In genomic region chr11:83066640-83067531, GRCm38 (mm10) we compare ENCODE assay signal across 10 mouse cellular contexts. TPM values are rescaled to one million over a fixed set of nuclear protein-coding genes. Genes with fewer than 3 reads are reported as not detected.
DNase-seq lines count a peak whose midpoint lies in the region; ATAC-seq and TF ChIP-seq lines count a peak whose summit lies in the region.
"Had no signal": no experiment of that assay in that cellular context is flagged by ENCODE, and none has a peak within 500 bp of the region (broad histone marks: within the 10 kb centered on the region; RNA-seq: fewer than 3 reads in every experiment).

No protein-coding gene starts in this region.

- peaks cover 30 to 36% of the 10 kb centered on the region in 2 experiments for H3K36me3 ChIP-seq in CH12.LX (replicated peaks in 1 of 2; ENCODE audit: control insufficient read depth in 1 of 2, insufficient read depth in 1 of 2, low read length in 1 of 2)
- no peaks in the 10 kb centered on the region for H3K36me3 ChIP-seq in liver, embryonic 11.5 days (ENCODE audit: control insufficient read depth, insufficient read depth, low read length)
- H3K36me3 ChIP-seq: hindbrain, embryonic 15.5 days; neural tube, embryonic 12.5 days had no signal

- 39% methylated on average over 11 of the region's 11 CpGs for WGBS in liver, embryonic 11.5 days

- H3K9ac ChIP-seq in CH12.LX (ENCODE audit: insufficient read depth, low read depth) = peak overlapping the region; percentile 98
- no peak overlapping the region for H3K9ac ChIP-seq in liver, embryonic 11.5 days (ENCODE audit: low read depth, low read length)
- H3K9ac ChIP-seq: hindbrain, embryonic 15.5 days; neural tube, embryonic 12.5 days had no signal

- intact Hi-C loops in heart, postnatal 25 days (cut with DNase I) = no loop called here

- TF ChIP-seq CTCF in CH12.LX (conservative IDR thresholded peaks at IDR 0.05 in 1 of 2, IDR thresholded peaks at IDR 0.05 in 1 of 2; ENCODE audit: low read depth in 2 of 2, low read length in 2 of 2) = no peak

- peaks cover 62% of the 10 kb centered on the region for H3K79me2 ChIP-seq in CH12.LX (replicated peaks; ENCODE audit: control insufficient read depth, extremely low read depth, insufficient read depth, poor library complexity, severe bottlenecking)

- peak overlapping the region; percentile 59 to 98 (median 72) for H3K4me3 ChIP-seq in CH12.LX (replicated peaks in 1 of 3; ENCODE audit: low read depth in 2 of 3, low read length in 2 of 3, poor library complexity in 1 of 3)
- no peak overlapping the region for H3K4me3 ChIP-seq in liver, embryonic 11.5 days (ENCODE audit: low read depth, low read length)
- H3K4me3 ChIP-seq: hindbrain, embryonic 15.5 days; neural tube, embryonic 12.5 days had no signal

- no peaks in the 10 kb centered on the region for H3K27me3 ChIP-seq in CH12.LX (replicated peaks)
- H3K27me3 ChIP-seq in liver, embryonic 11.5 days (replicated peaks; ENCODE audit: control insufficient read depth, insufficient read depth, low read length) = no peaks in the 10 kb centered on the region
- H3K27me3 ChIP-seq: hindbrain, embryonic 15.5 days; neural tube, embryonic 12.5 days had no signal

- H3K9me3 ChIP-seq in CH12.LX (replicated peaks; ENCODE audit: low read length) = peaks cover 16% of the 10 kb centered on the region
- H3K9me3 ChIP-seq in liver, embryonic 11.5 days (ENCODE audit: control insufficient read depth, low read length) = no peaks in the 10 kb centered on the region
- H3K9me3 ChIP-seq: hindbrain, embryonic 15.5 days; neural tube, embryonic 12.5 days had no signal

- H3K27ac ChIP-seq in CH12.LX (ENCODE audit: insufficient read depth, low read depth) = peak overlapping the region; percentile 89
- H3K27ac ChIP-seq in liver, embryonic 11.5 days (ENCODE audit: low read depth, low read length) = no peak overlapping the region
- H3K27ac ChIP-seq: hindbrain, embryonic 15.5 days; neural tube, embryonic 12.5 days had no signal

- H3K4me2 ChIP-seq in CH12.LX (ENCODE audit: insufficient read depth, low read depth, poor library complexity, severe bottlenecking) = peak overlapping the region; percentile 95
- H3K4me2 ChIP-seq in liver, embryonic 11.5 days = no peak overlapping the region
- H3K4me2 ChIP-seq: hindbrain, embryonic 15.5 days; neural tube, embryonic 12.5 days had no signal

- peak; percentile 97 for TF ChIP-seq EP300 in CH12.LX (IDR thresholded peaks at IDR 0.05; ENCODE audit: low read length)

- peak; percentile 61 for ATAC-seq in granulocyte monocyte progenitor cell, adult 5-6 weeks (replicated peaks; ENCODE audit: poor library complexity, severe bottlenecking)
- no peak for ATAC-seq in liver, embryonic 11.5 days (replicated peaks; ENCODE audit: low FRiP score)

- TF ChIP-seq RAD21 in CH12.LX (IDR thresholded peaks at IDR 0.05; ENCODE audit: low read depth, low read length) = peak; percentile 16

- peak; percentile 90 for TF ChIP-seq POLR2A in CH12.LX (IDR thresholded peaks at IDR 0.05; ENCODE audit: low read depth, low read length)

- in situ Hi-C loops in CH12.LX (cut with MboI; ENCODE audit: low pct_ligation_motif_present, low pct_unique_long_range_greater_than_20kb, low sequenced_read_pairs) = no loop called here

- H3K4me1 ChIP-seq in CH12.LX (ENCODE audit: control insufficient read depth in 1 of 2, insufficient read depth in 2 of 2) = peaks cover 12 to 51% of the 10 kb centered on the region in 2 experiments
- H3K4me1 ChIP-seq in liver, embryonic 11.5 days (replicated peaks; ENCODE audit: control insufficient read depth, insufficient read depth, low read length) = no peaks in the 10 kb centered on the region
- H3K4me1 ChIP-seq: hindbrain, embryonic 15.5 days; neural tube, embryonic 12.5 days had no signal

- dilution Hi-C loops in CH12.LX (cut with MboI; ENCODE audit: extremely low pct_ligation_motif_present, extremely low pct_unique_long_range_greater_than_20kb, low sequenced_read_pairs) = no loop called here

- DNase-seq in heart, adult 11 months = peak; percentile 97
- no peak for DNase-seq in heart, postnatal 25 days (ENCODE audit: low spot score)
- DNase-seq in CH12.LX (ENCODE audit: extremely low read depth) = peak; percentile 88
- DNase-seq in liver, embryonic 11.5 days (ENCODE audit: low spot score) = peak; percentile 24
- peak; percentile 56 for DNase-seq in thymus, postnatal 14 days
- no peak for DNase-seq in layer of hippocampus, adult 9-10 months (ENCODE audit: low spot score)
- no peak for DNase-seq in right cerebral cortex, postnatal 4 days

TF ChIP-seq in CH12.LX, 34 proteins besides CTCF, POLR2A, EP300 and RAD21 (continues in another document):
- peak; percentile 84 for TF ChIP-seq MAFK (IDR thresholded peaks at IDR 0.05; ENCODE audit: insufficient replicate concordance, low read length)
- peak; percentile 69 for TF ChIP-seq ELF1 (IDR thresholded peaks at IDR 0.05; ENCODE audit: low read depth, low read length)
- TF ChIP-seq HCFC1 (IDR thresholded peaks at IDR 0.05; ENCODE audit: low read depth, low read length) = peak; percentile 62
- TF ChIP-seq RCOR1 (conservative IDR thresholded peaks at IDR 0.05; ENCODE audit: low read depth, low read length) = peak; percentile 94; the same call in 1 of the 2 replicates
- peak; percentile 94 for TF ChIP-seq MXI1 (IDR thresholded peaks at IDR 0.05; ENCODE audit: low read depth, low read length)
- TF ChIP-seq SIN3A (IDR thresholded peaks at IDR 0.05; ENCODE audit: low read length) = peak; percentile 99
- TF ChIP-seq BHLHE40 (IDR thresholded peaks at IDR 0.05; ENCODE audit: low read depth, low read length) = peak; percentile 89
- peak; percentile 3; the same call in 1 of the 2 replicates for TF ChIP-seq ZC3H11A (IDR thresholded peaks at IDR 0.05; ENCODE audit: low read depth, low read length)
- no peak for TF ChIP-seq GABPA (IDR thresholded peaks at IDR 0.05; ENCODE audit: insufficient replicate concordance, low read depth, low read length)
- peak; percentile 97 for TF ChIP-seq POLR2AphosphoS2 (IDR thresholded peaks at IDR 0.05; ENCODE audit: low read depth, low read length)
- peak; percentile 97 for TF ChIP-seq ZNF384 (IDR thresholded peaks at IDR 0.05; ENCODE audit: low read depth, low read length)
- peak; percentile 39 for TF ChIP-seq SMC3 (IDR thresholded peaks at IDR 0.05; ENCODE audit: low read depth, low read length)
- 0 out of 2 replicates have a peak, but pooled peaks have one; percentile 67 for TF ChIP-seq KAT2A (IDR thresholded peaks at IDR 0.05; ENCODE audit: insufficient replicate concordance, low read length)
- TF ChIP-seq NELFE (IDR thresholded peaks at IDR 0.05; ENCODE audit: low read depth, low read length) = peak; percentile 93
- peak; percentile 83 for TF ChIP-seq MAX (IDR thresholded peaks at IDR 0.05; ENCODE audit: low read length)
- peak; percentile 76 for TF ChIP-seq MYC (IDR thresholded peaks at IDR 0.05; ENCODE audit: low read depth, low read length)
- TF ChIP-seq PAX5 (IDR thresholded peaks at IDR 0.05; ENCODE audit: low read length) = no peak
- TF ChIP-seq E2F4 (IDR thresholded peaks at IDR 0.05; ENCODE audit: insufficient replicate concordance, low read depth, low read length) = peak; percentile 89; the same call in 1 of the 2 replicates
- TF ChIP-seq CHD1 (IDR thresholded peaks at IDR 0.05; ENCODE audit: low read depth, low read length) = peak; percentile 91
- peak; percentile 95 for TF ChIP-seq MAZ (IDR thresholded peaks at IDR 0.05; ENCODE audit: low read depth, low read length)
- TF ChIP-seq ZKSCAN1 (IDR thresholded peaks at IDR 0.05; ENCODE audit: borderline replicate concordance, low read depth, low read length) = no peak; the same call in 1 of the 2 replicates
- TF ChIP-seq USF2 (conservative IDR thresholded peaks at IDR 0.05; ENCODE audit: low read depth, low read length) = peak; percentile 55
- 0 out of 2 replicates have a peak, but pooled peaks have one; percentile 22 for TF ChIP-seq NRF1 (IDR thresholded peaks at IDR 0.05; ENCODE audit: low read depth, low read length)
- TF ChIP-seq CHD2 (IDR thresholded peaks at IDR 0.05; ENCODE audit: low read length) = peak; percentile 86
- TF ChIP-seq IRF4 (IDR thresholded peaks at IDR 0.05; ENCODE audit: low read depth, low read length) = peak; percentile 99
- TF ChIP-seq JUN (IDR thresholded peaks at IDR 0.05; ENCODE audit: insufficient read depth, low read depth, low read length) = 0 out of 2 replicates have a peak, but pooled peaks have one; percentile 41
- peak; percentile 93 for TF ChIP-seq TBP (conservative IDR thresholded peaks at IDR 0.05; ENCODE audit: low read depth, low read length)
- peak; percentile 90 for TF ChIP-seq MEF2A (IDR thresholded peaks at IDR 0.05; ENCODE audit: borderline replicate concordance, low read depth, low read length)
- TF ChIP-seq UBTF (IDR thresholded peaks at IDR 0.05; ENCODE audit: low read depth, low read length) = peak; percentile 37; the same call in 1 of the 2 replicates

RNA-seq across cellular contexts. Expression of gene Slfn2, which starts 2.0 kb away (rescaled TPM):
- total RNA-seq in heart, postnatal 25 days (2021) = 1 to 10 TPM; 3.2 to 3.8 TPM
- total RNA-seq in CH12.LX (2012; rRNA removed) (209 and 215 TPM in 2 replicates), CH12.LX (2014; rRNA removed) (211 and 241 TPM in 2 replicates)
- 112 TPM in 2 replicates for polyA plus RNA-seq in CH12.LX (2012; ENCODE audit: insufficient read length, low read depth)
- 8.3 and 11.4 TPM in 2 replicates for total RNA-seq in granulocyte monocyte progenitor cell, adult 5-6 weeks (2014; fragmentation: Nextera tagmentation)
- 30.2 and 43.3 TPM in 2 replicates for total RNA-seq in granulocyte monocyte progenitor cell, adult 5-6 weeks (2017)
- polyA plus RNA-seq in liver, embryonic 11.5 days (2014; fragmentation: Nextera tagmentation; extraction: Ambion mirVana) = 4.3 and 4.5 TPM in 2 replicates

RNA-seq across cellular contexts. Expression of gene Slfn8, which starts 46.3 kb away (rescaled TPM):
- total RNA-seq in heart, postnatal 25 days (2021) = under 1 TPM; 0.55 to 0.89 TPM
- 6.3 and 7.7 TPM in 2 replicates for total RNA-seq in CH12.LX (2012; rRNA removed)
- 3.3 and 3.4 TPM in 2 replicates for total RNA-seq in CH12.LX (2014; rRNA removed)
- polyA plus RNA-seq in CH12.LX (2012; ENCODE audit: insufficient read length, low read depth) = 3.5 and 4.1 TPM in 2 replicates
- 8.5 and 8.9 TPM in 2 replicates for total RNA-seq in granulocyte monocyte progenitor cell, adult 5-6 weeks (2014; fragmentation: Nextera tagmentation)
- total RNA-seq in granulocyte monocyte progenitor cell, adult 5-6 weeks (2017) = 7.6 and 10.2 TPM in 2 replicates
- polyA plus RNA-seq in liver, embryonic 11.5 days (2014; fragmentation: Nextera tagmentation; extraction: Ambion mirVana) = 0.18 and 0.27 TPM in 2 replicates
- polyA plus RNA-seq: neural tube, embryonic 12.5 days had no signal

RNA-seq across cellular contexts. Expression of gene Slfn1, which starts 49.8 kb away (rescaled TPM):
- total RNA-seq in heart, postnatal 25 days (2021) = under 1 TPM; 0.13 to 0.28 TPM
- not detected in 2 replicates for total RNA-seq in CH12.LX (2012; rRNA removed)
- total RNA-seq in CH12.LX (2014; rRNA removed) = not detected in 2 replicates
- polyA plus RNA-seq in CH12.LX (2012; ENCODE audit: insufficient read length, low read depth) = not detected in 2 replicates
- total RNA-seq in granulocyte monocyte progenitor cell, adult 5-6 weeks (2014; fragmentation: Nextera tagmentation) = 0.30 TPM in 1 of 2 replicates, not detected in the other
- total RNA-seq in granulocyte monocyte progenitor cell, adult 5-6 weeks (2017) = 3.1 and 3.8 TPM in 2 replicates
- polyA plus RNA-seq in liver, embryonic 11.5 days (2014; fragmentation: Nextera tagmentation; extraction: Ambion mirVana) = 0.13 TPM in 1 of 2 replicates, not detected in the other
- polyA plus RNA-seq: hindbrain, embryonic 15.5 days; neural tube, embryonic 12.5 days had no signal

Comparison
In these comparisons a context has a peak if more than half of its experiments do, and no peak if none do; other contexts are left out.
1. DNase-seq: peak in heart, adult 11 months (single experiment), CH12.LX (single experiment), liver, embryonic 11.5 days (single experiment) and thymus, postnatal 14 days (single experiment); none in heart, postnatal 25 days (single experiment), layer of hippocampus, adult 9-10 months (single experiment) and right cerebral cortex, postnatal 4 days (single experiment).
2. RNA of gene Slfn2, which starts 2.0 kb away (total RNA-seq): 209 to 241 TPM in CH12.LX; 8.3 to 43.3 TPM in granulocyte monocyte progenitor cell, adult 5-6 weeks and 3.2 to 3.8 TPM in heart, postnatal 25 days; every median in the first group is over 4 times any median in the second.